Mouse (Mus musculus): ENCODE results near the gene Gpsm3.

Gene Gpsm3

GRCm38 (mm10) chr17:34628644-34628967, 39.0 kb downstream of the Gpsm3 start:
- DNase-seq (ENCODE audit: extremely low spot score, low read depth, low spot score), result no peak

GRCm38 (mm10) chr17:34629221-34629751, 39.7 kb downstream of the Gpsm3 start, which contains the start of gene Prrt1:
TSS of gene Prrt1 (plus strand) at chr17:34629533.
- no peak for DNase-seq (ENCODE audit: extremely low spot score, low read depth, low spot score)

- DNase-seq (ENCODE audit: extremely low spot score, low read depth, low spot score), result no peak
Observed at GRCm38 (mm10) chr17:34629796-34630603, 40.4 kb downstream of the Gpsm3 start.

GRCm38 (mm10) chr17:34630761-34631301, 41.2 kb downstream of the Gpsm3 start:
- no peak for DNase-seq (ENCODE audit: extremely low spot score, low read depth, low spot score)

- no peak for DNase-seq (ENCODE audit: extremely low spot score, low read depth, low spot score)
Observed at GRCm38 (mm10) chr17:34631647-34632046, 42.0 kb downstream of the Gpsm3 start.

- DNase-seq (ENCODE audit: extremely low spot score, low read depth, low spot score), result no peak
Observed at GRCm38 (mm10) chr17:34632261-34632691, 42.7 kb downstream of the Gpsm3 start.

GRCm38 (mm10) chr17:34635671-34636070, 46.1 kb downstream of the Gpsm3 start:
- DNase-seq (ENCODE audit: extremely low spot score, low read depth, low spot score), result no peak

GRCm38 (mm10) chr17:34637459-34637858, 47.9 kb downstream of the Gpsm3 start:
- DNase-seq (ENCODE audit: extremely low spot score, low read depth, low spot score), result no peak

GRCm38 (mm10) chr17:34639461-34640255, 50.1 kb downstream of the Gpsm3 start:
- no peak for DNase-seq (ENCODE audit: extremely low spot score, low read depth, low spot score)

GRCm38 (mm10) chr17:34640778-34641601, 51.4 kb downstream of the Gpsm3 start:
- DNase-seq (ENCODE audit: extremely low spot score, low read depth, low spot score), result no peak
